Mouse (Mus musculus) cerebellum, adult 11 months (tissue): ENCODE data around the gene Prelid1.
A peak's percentile ranks its signal among the peaks of the same experiment; 100 is the strongest.

Source experiments
- DNase-seq: peaks from one replicate; pipeline ENCODE4 v3.0.0; 2022

The Prelid1 gene

GRCm38 (mm10) chr13:55335701-55336100 lies 15.4 kb downstream of the Prelid1 start:
- no peak for DNase-seq

- no peak for DNase-seq
Measured at GRCm38 (mm10) chr13:55337341-55337975, 17.2 kb downstream of the Prelid1 start.

- DNase-seq: no peak
Measured at GRCm38 (mm10) chr13:55338131-55339054, 18.1 kb downstream of the Prelid1 start.

GRCm38 (mm10) chr13:55339259-55339658 lies 19.0 kb downstream of the Prelid1 start:
- DNase-seq: no peak

- DNase-seq: no peak
Measured at GRCm38 (mm10) chr13:55342469-55342868, 22.2 kb downstream of the Prelid1 start.

- DNase-seq: no peak
Measured at GRCm38 (mm10) chr13:55344286-55344685, 24.0 kb downstream of the Prelid1 start.

GRCm38 (mm10) chr13:55346745-55347144 lies 26.4 kb downstream of the Prelid1 start:
- no peak for DNase-seq

GRCm38 (mm10) chr13:55361145-55361544 lies 40.8 kb downstream of the Prelid1 start:
- DNase-seq: no peak

- DNase-seq: peak; percentile 38
Measured at GRCm38 (mm10) chr13:55361974-55362452, 41.7 kb downstream of the Prelid1 start.

GRCm38 (mm10) chr13:55362453-55363060 lies 42.3 kb downstream of the Prelid1 start, which contains the start of gene Lman2:
Lman2 (minus strand) TSS chr13:55362783.
- DNase-seq: peak; percentile 93

- DNase-seq: no peak
Measured at GRCm38 (mm10) chr13:55368401-55368800, 48.1 kb downstream of the Prelid1 start.

GRCm38 (mm10) chr13:55369531-55370114 lies 49.3 kb downstream of the Prelid1 start, which contains the start of gene Rgs14:
Rgs14 (plus strand) TSS chr13:55369732.
- no peak for DNase-seq

GRCm38 (mm10) chr13:55370234-55370633 lies 49.9 kb downstream of the Prelid1 start:
- DNase-seq: no peak

GRCm38 (mm10) chr13:55371007-55371681 lies 50.8 kb downstream of the Prelid1 start:
- DNase-seq: no peak

GRCm38 (mm10) chr13:55371740-55372139 lies 51.4 kb downstream of the Prelid1 start:
- DNase-seq: no peak

GRCm38 (mm10) chr13:55374206-55374924 lies 54.1 kb downstream of the Prelid1 start:
- DNase-seq: no peak
